Mouse (Mus musculus) embryo, embryonic 10 days (tissue): ENCODE measurements around the gene Olfr675.
"Not testable (repeated sequence)": the region's sequence is repeated elsewhere in the genome, so short reads cannot be mapped to it uniquely, and the experiment has no call there.

Experiments used
- DNase-seq: peaks from one replicate; pipeline ENCODE4 v3.0.0-alpha.2; 2015; ENCODE audit warnings: low spot score

Gene Olfr675

DNA sequence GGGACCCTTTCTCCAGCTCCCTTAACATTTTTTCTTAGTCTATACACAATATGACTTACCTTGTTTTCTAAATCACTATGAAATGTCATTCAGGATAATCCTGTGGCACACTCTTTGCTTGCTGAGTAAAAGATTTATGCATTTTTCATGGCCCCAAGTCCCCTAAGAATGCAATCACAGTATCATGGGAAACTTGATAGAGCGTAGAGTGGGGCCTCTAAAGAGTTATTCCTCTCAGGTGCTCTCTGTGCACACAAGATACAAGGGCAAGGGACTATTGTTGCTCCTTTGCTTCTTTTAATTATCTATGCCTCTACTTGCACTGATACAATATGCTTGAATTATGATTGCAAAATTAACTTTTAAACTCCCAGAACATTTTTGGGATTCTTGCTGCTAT, at the start of gene Olfr675:
TSS of gene Olfr675 (minus strand) at position 101 of the 400 bp plus-strand sequence.
- DNase-seq: no peak

DNA sequence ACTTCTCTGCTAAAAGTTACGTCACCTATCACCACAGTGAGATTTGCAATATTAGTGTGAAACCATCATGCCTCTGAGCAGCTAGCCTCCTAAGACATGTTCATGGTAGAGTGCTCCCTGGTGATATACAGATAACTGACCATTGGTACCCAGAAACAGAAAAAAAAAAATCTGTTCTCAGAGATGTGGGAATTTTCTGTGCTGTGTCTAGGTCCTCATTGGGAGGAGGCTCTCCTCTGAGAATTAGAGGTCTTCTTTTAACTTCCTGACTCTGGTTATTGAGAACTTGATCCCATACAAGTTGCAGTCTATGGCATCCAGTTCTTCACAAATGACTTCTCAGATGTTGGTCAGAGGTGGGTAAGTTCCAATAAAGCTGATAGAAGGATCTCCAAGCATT, 35.9 kb upstream of the Olfr675 start, which contains the start of gene Olfr678:
TSS of gene Olfr678 (plus strand) at position 301 of the 400 bp plus-strand sequence.
- DNase-seq: no peak

DNA sequence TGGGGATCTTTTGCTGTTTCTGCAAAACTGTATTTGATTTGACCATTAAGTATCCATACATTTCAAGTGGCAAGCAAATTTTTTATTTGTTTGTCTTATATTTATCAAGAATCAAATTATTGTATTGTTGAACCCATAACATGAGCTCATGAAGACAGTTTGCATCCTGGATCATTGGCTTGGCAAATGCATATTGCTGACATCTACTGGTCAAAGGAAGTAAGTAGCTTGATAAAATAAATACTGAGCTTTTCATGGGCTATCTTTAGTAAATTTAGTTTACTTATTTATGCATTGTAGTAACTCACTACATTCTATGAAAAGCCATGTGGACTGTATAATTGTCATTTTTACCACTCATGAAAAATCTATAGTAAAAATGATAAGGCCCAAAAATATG, 30.7 kb upstream of the Olfr675 start:
- DNase-seq: no peak

DNA sequence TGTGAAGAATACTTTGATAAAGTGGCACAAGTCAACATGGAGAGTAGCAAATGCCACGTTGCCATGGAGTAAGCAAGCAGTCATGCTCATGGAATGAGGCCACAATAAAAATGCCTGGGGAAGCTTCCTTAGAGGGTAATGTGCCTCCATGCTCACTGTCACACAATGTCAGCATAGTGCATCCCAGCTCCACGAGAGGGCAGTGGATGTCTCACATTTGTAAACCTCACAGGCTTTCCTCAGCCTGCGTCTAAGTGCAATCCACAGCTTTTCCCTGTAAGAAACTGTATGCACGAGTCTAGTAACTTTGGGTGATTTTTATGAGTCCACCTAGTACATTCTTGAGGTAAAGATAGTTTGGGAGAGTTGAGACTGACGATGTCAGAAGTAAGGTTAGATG, 5.6 kb upstream of the Olfr675 start:
- not testable (repeated sequence) for DNase-seq

DNA sequence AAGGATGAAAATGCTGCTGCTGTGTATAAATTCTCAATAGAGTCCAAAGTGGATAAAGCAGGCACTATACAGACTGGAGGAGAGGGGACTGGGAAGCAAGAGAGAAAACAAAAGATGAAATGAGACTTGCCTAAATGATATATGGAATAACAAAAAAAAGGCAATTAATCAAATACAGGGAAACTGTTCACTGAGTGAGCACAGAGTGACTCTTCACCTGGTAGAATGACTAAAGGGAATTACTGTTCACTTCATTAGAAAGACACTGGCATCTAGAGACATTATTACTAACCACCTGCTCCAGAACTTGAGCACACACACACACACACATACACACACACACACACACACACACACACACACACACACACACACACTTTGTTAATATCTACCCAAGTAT, 4.1 kb upstream of the Olfr675 start, which contains the start of gene Olfr676:
TSS of gene Olfr676 (plus strand) at position 301 of the 400 bp plus-strand sequence.
- DNase-seq: no peak

DNA sequence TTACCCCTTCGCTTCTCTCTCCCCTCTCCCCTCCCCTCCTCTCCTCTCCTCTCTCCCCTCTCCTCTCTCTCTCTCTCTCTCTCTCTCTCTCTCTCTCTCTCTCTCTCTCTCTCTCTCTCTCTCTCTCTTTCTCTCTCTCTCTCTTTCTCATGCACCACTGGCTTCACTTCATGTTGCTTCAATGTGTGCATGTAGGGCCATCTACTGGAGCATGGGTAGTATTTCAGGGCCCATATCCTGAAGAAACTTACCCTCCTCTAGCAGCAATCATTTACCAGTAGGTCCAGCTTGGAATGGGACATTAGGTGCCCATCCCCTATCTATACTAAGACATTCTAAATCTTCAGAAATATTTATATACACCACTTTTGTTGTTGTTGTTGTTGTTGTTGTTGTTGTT, 5.7 kb downstream of the Olfr675 start:
- peak; percentile 5 for DNase-seq

DNA sequence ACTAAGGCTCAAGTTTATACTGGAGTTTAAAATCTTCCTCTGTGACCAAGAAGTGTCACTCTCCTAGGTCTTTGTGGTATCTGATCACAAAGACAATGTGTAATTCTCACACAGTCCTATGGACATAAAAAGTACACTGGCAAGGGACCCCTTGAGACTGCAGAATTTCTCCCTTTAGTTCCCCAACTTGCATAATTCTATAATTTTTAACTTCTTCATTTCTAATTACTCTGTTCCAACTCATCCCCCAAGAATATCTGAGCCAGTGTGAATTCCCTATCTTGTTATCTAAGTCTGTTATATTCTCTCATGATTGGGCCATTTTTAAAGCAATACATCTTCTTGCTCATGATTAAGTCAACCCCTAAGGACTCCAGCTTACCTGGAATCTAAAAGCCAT, 26.3 kb downstream of the Olfr675 start, which contains the start of gene Olfr672:
TSS of gene Olfr672 (minus strand) at position 101 of the 400 bp plus-strand sequence.
- no peak for DNase-seq

DNA sequence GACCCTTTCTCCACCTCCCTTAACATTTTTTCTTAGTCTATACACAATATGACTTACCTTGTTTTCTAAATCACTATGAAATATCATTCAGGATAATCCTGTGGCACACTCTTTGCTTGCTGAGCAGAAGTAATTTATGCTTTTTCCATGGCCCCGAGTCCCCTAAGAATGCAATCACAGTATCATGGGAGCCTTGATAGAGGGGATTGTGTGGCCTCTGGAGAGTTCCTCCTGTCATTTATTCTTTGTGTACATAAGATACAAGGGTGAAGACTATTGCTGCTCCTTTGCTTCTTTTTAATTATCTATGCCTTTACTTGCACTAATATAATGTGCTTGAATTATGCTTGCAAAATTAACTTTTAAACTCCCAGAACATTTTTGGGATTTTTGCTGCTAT, 49.2 kb downstream of the Olfr675 start, which contains the start of gene Olfr671:
TSS of gene Olfr671 (minus strand) at position 101 of the 400 bp plus-strand sequence.
- DNase-seq: no peak

DNA sequence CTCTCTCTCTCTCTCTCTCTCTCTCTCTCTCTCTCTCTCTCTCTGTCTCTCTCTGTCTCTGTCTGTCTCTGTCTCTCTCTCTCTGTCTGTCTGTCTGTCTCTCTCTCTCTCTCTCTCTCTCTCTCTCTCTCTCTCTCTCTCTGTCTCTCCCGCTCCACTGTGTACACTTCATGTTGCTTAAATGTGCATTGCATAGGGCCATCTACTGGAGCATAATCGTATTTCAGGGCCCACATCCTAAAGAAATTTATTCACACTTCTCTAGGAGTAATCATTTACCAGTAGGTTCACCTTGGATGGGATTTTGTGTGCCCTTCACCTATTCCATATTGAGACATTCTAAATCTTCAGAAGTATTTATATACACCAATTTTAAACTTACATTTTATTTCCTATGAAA, 55.8 kb downstream of the Olfr675 start:
- DNase-seq: not testable (repeated sequence)
